Mouse (Mus musculus): ENCODE data around the gene Itih2. TPM values are rescaled to one million over a fixed set of nuclear protein-coding genes. Genes with fewer than 3 reads are reported as not detected.

Gene Itih2
- polyA plus RNA-seq, 1 experiment from 2014 or later = 2.0 TPM

DNA sequence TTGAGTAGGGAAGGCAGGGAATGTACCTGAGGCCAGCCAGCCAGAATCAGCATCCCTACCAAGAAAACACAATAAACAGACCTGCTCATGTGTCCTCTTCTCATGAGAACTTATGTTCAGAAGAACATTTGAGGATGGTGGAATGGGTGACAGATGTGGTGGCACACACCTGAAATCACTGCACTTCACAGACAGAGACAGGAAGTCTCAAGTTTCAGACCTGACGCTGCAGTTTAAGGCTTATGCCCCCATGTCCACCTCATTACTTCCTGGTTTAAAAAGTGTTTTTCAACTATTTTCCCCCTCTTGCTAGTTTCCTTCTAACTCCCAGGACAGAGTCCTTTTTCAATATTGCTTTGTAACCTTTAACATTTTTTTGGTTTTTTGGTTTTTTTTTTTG lies 48.5 kb downstream of the Itih2 start:
- Histone ChIP-seq H3K4me1 (ENCODE audit: insufficient read depth, low read length) (peaks cover 23% of the 10 kb centered on the region), H3K36me3 (ENCODE audit: insufficient read depth, low read length) (peaks cover 16% of the 10 kb centered on the region; the same call in 1 of the 2 replicates), H3K4me3 (ENCODE audit: low read length) (no peak overlapping the region), H3K27ac (ENCODE audit: low read length) (no peak overlapping the region), H3K27me3 (ENCODE audit: insufficient read depth, low read length) (no peaks in the 10 kb centered on the region), H3K9me3 (ENCODE audit: low read length) (no peaks in the 10 kb centered on the region), H3K9ac (replicated peaks; ENCODE audit: low read length) (no peak overlapping the region), H3K4me2 (replicated peaks; ENCODE audit: low read depth, low read length) (no peak overlapping the region)
- 22% methylated on average over 1 of the region's 1 CpGs for WGBS
- ATAC-seq (ENCODE audit: low FRiP score, low TSS enrichment) = no peak

DNA sequence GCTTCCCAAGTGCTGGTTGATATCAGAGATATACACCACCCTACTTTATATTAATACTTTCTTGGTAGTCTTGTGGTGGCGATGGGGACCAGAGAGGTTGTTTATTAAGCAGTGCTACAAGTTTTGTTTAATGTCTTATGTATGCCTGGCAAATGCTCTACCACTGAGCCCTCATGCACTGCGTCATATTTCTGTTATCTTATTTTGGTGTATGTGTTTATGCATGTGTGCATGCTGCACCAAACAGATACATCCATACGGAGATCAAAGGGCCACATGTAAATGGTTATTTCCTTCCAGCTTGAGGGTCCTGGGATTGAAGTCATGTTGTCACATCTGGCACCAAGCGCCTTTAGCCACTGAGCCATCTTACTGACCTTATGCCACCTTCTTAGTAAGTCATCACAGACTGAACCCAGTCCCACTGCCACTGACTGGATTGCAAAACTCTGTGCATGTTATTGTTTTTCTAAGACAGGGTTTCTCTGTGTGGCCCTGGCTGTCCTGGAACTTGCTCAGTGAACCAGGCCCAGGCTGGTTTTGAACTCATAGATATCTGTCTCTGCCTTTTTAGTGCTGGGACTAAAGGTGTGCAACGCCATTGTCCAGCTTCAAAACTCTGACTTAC lies 49.6 kb downstream of the Itih2 start:
- WGBS = 87% methylated on average over 5 of the region's 5 CpGs
- ATAC-seq (ENCODE audit: low FRiP score, low TSS enrichment) = no peak
- H3K9ac ChIP-seq (replicated peaks; ENCODE audit: low read length) = no peak overlapping the region; the same call in 1 of the 2 replicates
- peaks cover 8% of the 10 kb centered on the region; the same call in 1 of the 2 replicates for H3K36me3 ChIP-seq (ENCODE audit: insufficient read depth, low read length)
- H3K4me3 ChIP-seq (ENCODE audit: low read length) = peak overlapping the region; percentile 80
- no peak overlapping the region for H3K27ac ChIP-seq (ENCODE audit: low read length)
- H3K27me3 ChIP-seq (ENCODE audit: insufficient read depth, low read length) = no peaks in the 10 kb centered on the region
- peak overlapping the region; percentile 86 for H3K4me2 ChIP-seq (replicated peaks; ENCODE audit: low read depth, low read length)
- peaks cover 30% of the 10 kb centered on the region for H3K4me1 ChIP-seq (ENCODE audit: insufficient read depth, low read length)
- H3K9me3 ChIP-seq (ENCODE audit: low read length) = no peaks in the 10 kb centered on the region

GRCm38 (mm10) chr2:10080310-10081010 lies 50.7 kb downstream of the Itih2 start, which contains the start of the genes Atp5c1 and Kin:
Gene Atp5c1, minus strand, starts transcription at chr2:10080510.
Gene Kin, plus strand, starts transcription at chr2:10080593.
- Histone ChIP-seq H3K27ac (ENCODE audit: low read length) (peak within 1 kb of the TSS; percentile 92), H3K36me3 (ENCODE audit: insufficient read depth, low read length) (peaks cover 5% of the 10 kb centered on the region; the same call in 1 of the 2 replicates), H3K4me3 (ENCODE audit: low read length) (peak within 1 kb of the TSS; percentile 80), H3K4me1 (ENCODE audit: insufficient read depth, low read length) (peaks cover 30% of the 10 kb centered on the region), H3K27me3 (ENCODE audit: insufficient read depth, low read length) (no peaks in the 10 kb centered on the region), H3K4me2 (replicated peaks; ENCODE audit: low read depth, low read length) (peak within 1 kb of the TSS; percentile 86), H3K9me3 (ENCODE audit: low read length) (no peaks in the 10 kb centered on the region), H3K9ac (replicated peaks; ENCODE audit: low read length) (peak within 1 kb of the TSS; percentile 97)
- peak; percentile 97 for ATAC-seq (ENCODE audit: low FRiP score, low TSS enrichment)
- 0% methylated on average over 61 of the region's 61 CpGs for WGBS

DNA sequence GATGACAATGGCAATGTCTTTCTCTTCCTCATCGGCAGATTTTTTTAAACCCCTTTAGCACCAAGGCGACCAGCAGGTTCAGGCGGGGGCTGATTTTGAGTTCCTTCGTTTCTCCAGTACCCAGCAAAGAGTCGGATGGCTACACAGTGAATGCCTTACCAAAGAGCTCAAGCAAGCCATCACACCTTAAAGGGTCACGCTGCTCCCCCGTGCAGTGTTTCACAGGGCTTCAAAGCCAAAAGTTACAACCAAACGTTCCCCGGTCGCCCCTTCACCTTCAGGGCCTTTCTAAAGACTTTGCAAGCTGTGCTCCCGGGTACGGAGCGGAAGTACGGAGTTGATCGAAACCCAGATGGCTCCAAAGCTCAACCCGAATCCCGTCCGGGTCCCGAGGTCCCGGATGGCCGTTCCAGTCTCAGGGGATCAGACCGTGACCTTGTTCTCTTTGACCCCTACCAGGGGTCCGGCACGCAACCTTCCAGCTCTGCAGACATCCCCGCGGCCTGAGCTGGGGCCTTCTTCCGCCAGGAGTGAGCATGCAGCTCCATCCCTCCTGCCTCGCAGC lies 51.4 kb downstream of the Itih2 start:
- no peaks in the 10 kb centered on the region for H3K9me3 ChIP-seq (ENCODE audit: low read length)
- peak overlapping the region; percentile 80 for H3K4me3 ChIP-seq (ENCODE audit: low read length)
- peak overlapping the region; percentile 92 for H3K27ac ChIP-seq (ENCODE audit: low read length)
- no peak; the same call in 1 of the 2 replicates for ATAC-seq (ENCODE audit: low FRiP score, low TSS enrichment)
- no peaks in the 10 kb centered on the region for H3K27me3 ChIP-seq (ENCODE audit: insufficient read depth, low read length)
- H3K4me2 ChIP-seq (replicated peaks; ENCODE audit: low read depth, low read length) = peak overlapping the region; percentile 67
- H3K36me3 ChIP-seq (ENCODE audit: insufficient read depth, low read length) = peaks cover 6% of the 10 kb centered on the region; the same call in 1 of the 2 replicates
- H3K4me1 ChIP-seq (ENCODE audit: insufficient read depth, low read length) = peaks cover 30% of the 10 kb centered on the region
- peak overlapping the region; percentile 97 for H3K9ac ChIP-seq (replicated peaks; ENCODE audit: low read length)
- under 1% methylated on average over 28 of the region's 28 CpGs for WGBS

GRCm38 (mm10) chr2:10076675-10077074 lies 54.5 kb downstream of the Itih2 start:
- Histone ChIP-seq H3K27ac (ENCODE audit: low read length) (no peak overlapping the region), H3K9me3 (ENCODE audit: low read length) (no peaks in the 10 kb centered on the region), H3K4me3 (ENCODE audit: low read length) (no peak overlapping the region), H3K27me3 (ENCODE audit: insufficient read depth, low read length) (no peaks in the 10 kb centered on the region), H3K4me2 (replicated peaks; ENCODE audit: low read depth, low read length) (no peak overlapping the region), H3K36me3 (ENCODE audit: insufficient read depth, low read length) (peaks cover 10% of the 10 kb centered on the region), H3K9ac (replicated peaks; ENCODE audit: low read length) (no peak overlapping the region), H3K4me1 (ENCODE audit: insufficient read depth, low read length) (peaks cover 27% of the 10 kb centered on the region)
- WGBS = 71% methylated on average over 8 of the region's 8 CpGs
- no peak for ATAC-seq (ENCODE audit: low FRiP score, low TSS enrichment)

- Histone ChIP-seq H3K9me3 (ENCODE audit: low read length) (no peaks in the 10 kb centered on the region), H3K4me3 (ENCODE audit: low read length) (no peak overlapping the region), H3K27ac (ENCODE audit: low read length) (no peak overlapping the region), H3K9ac (replicated peaks; ENCODE audit: low read length) (no peak overlapping the region), H3K36me3 (ENCODE audit: insufficient read depth, low read length) (peaks cover 10% of the 10 kb centered on the region), H3K4me1 (ENCODE audit: insufficient read depth, low read length) (peaks cover 22% of the 10 kb centered on the region), H3K4me2 (replicated peaks; ENCODE audit: low read depth, low read length) (no peak overlapping the region), H3K27me3 (ENCODE audit: insufficient read depth, low read length) (no peaks in the 10 kb centered on the region)
- ATAC-seq (ENCODE audit: low FRiP score, low TSS enrichment) = no peak
- 82% methylated on average over 7 of the region's 7 CpGs for WGBS
These were observed 56.7 kb downstream of the Itih2 start for GRCm38 (mm10) chr2:10074470-10074869.

GRCm38 (mm10) chr2:10071751-10072150 lies 59.4 kb downstream of the Itih2 start:
- H3K27ac ChIP-seq (ENCODE audit: low read length) = no peak overlapping the region
- H3K4me3 ChIP-seq (ENCODE audit: low read length) = no peak overlapping the region
- no peaks in the 10 kb centered on the region for H3K27me3 ChIP-seq (ENCODE audit: insufficient read depth, low read length)
- H3K4me2 ChIP-seq (replicated peaks; ENCODE audit: low read depth, low read length) = no peak overlapping the region
- ATAC-seq (ENCODE audit: low FRiP score, low TSS enrichment) = no peak
- H3K4me1 ChIP-seq (ENCODE audit: insufficient read depth, low read length) = no peaks in the 10 kb centered on the region
- peaks cover 28% of the 10 kb centered on the region for H3K36me3 ChIP-seq (ENCODE audit: insufficient read depth, low read length)
- WGBS = 47% methylated on average over 7 of the region's 7 CpGs
- H3K9me3 ChIP-seq (ENCODE audit: low read length) = no peaks in the 10 kb centered on the region
- H3K9ac ChIP-seq (replicated peaks; ENCODE audit: low read length) = no peak overlapping the region

DNA sequence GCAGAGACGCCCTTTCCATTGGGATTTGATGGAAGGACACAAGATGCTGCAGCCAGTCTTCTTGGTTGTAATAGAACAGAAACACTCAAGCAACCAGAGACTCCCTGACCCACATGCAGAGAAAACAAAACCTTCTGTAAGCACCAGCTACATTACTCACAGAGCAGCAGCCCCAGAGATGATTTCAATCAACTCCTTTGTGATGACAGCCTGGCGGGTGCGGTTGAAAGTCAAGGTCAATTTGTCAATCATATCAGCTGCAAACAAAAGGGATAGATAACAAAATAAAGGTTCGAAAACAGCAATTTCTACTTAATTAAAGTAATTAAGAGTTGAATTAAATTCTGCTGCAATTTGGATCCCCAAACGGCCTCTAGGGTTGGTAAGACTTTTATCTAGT lies 72.4 kb downstream of the Itih2 start:
- Histone ChIP-seq H3K27me3 (ENCODE audit: insufficient read depth, low read length) (no peaks in the 10 kb centered on the region), H3K4me1 (ENCODE audit: insufficient read depth, low read length) (no peaks in the 10 kb centered on the region), H3K9me3 (ENCODE audit: low read length) (no peaks in the 10 kb centered on the region), H3K4me2 (replicated peaks; ENCODE audit: low read depth, low read length) (no peak overlapping the region), H3K27ac (ENCODE audit: low read length) (no peak overlapping the region), H3K36me3 (ENCODE audit: insufficient read depth, low read length) (peaks cover 78% of the 10 kb centered on the region), H3K4me3 (ENCODE audit: low read length) (no peak overlapping the region), H3K9ac (replicated peaks; ENCODE audit: low read length) (no peak overlapping the region)
- ATAC-seq (ENCODE audit: low FRiP score, low TSS enrichment) = no peak
- WGBS = 93% methylated on average over 5 of the region's 5 CpGs

- H3K4me3 ChIP-seq (ENCODE audit: low read length) = no peak overlapping the region
These were observed 79.2 kb downstream of the Itih2 start for GRCm38 (mm10) chr2:10051996-10052395.

GRCm38 (mm10) chr2:10050878-10051277 lies 80.3 kb downstream of the Itih2 start:
- H3K36me3 ChIP-seq (ENCODE audit: insufficient read depth, low read length) = peaks cover 18% of the 10 kb centered on the region
- WGBS = 74% methylated on average over 3 of the region's 3 CpGs
- H3K27ac ChIP-seq (ENCODE audit: low read length) = no peak overlapping the region
- H3K27me3 ChIP-seq (ENCODE audit: insufficient read depth, low read length) = no peaks in the 10 kb centered on the region
- no peak overlapping the region for H3K4me2 ChIP-seq (replicated peaks; ENCODE audit: low read depth, low read length)
- H3K4me1 ChIP-seq (ENCODE audit: insufficient read depth, low read length) = peaks cover 14% of the 10 kb centered on the region
- no peak overlapping the region for H3K9ac ChIP-seq (replicated peaks; ENCODE audit: low read length)
- ATAC-seq (ENCODE audit: low FRiP score, low TSS enrichment) = no peak
- H3K9me3 ChIP-seq (ENCODE audit: low read length) = no peaks in the 10 kb centered on the region
- no peak overlapping the region for H3K4me3 ChIP-seq (ENCODE audit: low read length)

More at GRCm38 (mm10) chr2:10051996-10052395, 79.2 kb downstream of the Itih2 start:
- Histone ChIP-seq H3K27me3 (ENCODE audit: insufficient read depth, low read length) (no peaks in the 10 kb centered on the region), H3K4me2 (replicated peaks; ENCODE audit: low read depth, low read length) (no peak overlapping the region), H3K36me3 (ENCODE audit: insufficient read depth, low read length) (peaks cover 25% of the 10 kb centered on the region), H3K27ac (ENCODE audit: low read length) (no peak overlapping the region), H3K9ac (replicated peaks; ENCODE audit: low read length) (no peak overlapping the region), H3K4me1 (ENCODE audit: insufficient read depth, low read length) (peaks cover 12% of the 10 kb centered on the region), H3K9me3 (ENCODE audit: low read length) (no peaks in the 10 kb centered on the region)
- 100% methylated on average over 1 of the region's 1 CpGs for WGBS
- ATAC-seq (ENCODE audit: low FRiP score, low TSS enrichment) = no peak
